Mouse (Mus musculus) ES-Bruce4 (cell line): ENCODE measurements around the gene Kcnip3. TPM values are rescaled to one million over a fixed set of nuclear protein-coding genes. Genes with fewer than 3 reads are reported as not detected.

Experiments used
- H3K27ac ChIP-seq: 2 replicates; pipeline ENCODE4 v1.5.1; 2012; ENCODE audit warnings: low read length, inconsistent platforms; ENCODE audit not compliant: insufficient read depth
- H3K27me3 ChIP-seq: 2 replicates; pipeline ENCODE4 v1.6.1; 2012; ENCODE audit warnings: mild to moderate bottlenecking, low read length, inconsistent platforms; ENCODE audit not compliant: control insufficient read depth, poor library complexity, insufficient read depth, severe bottlenecking
- H3K36me3 ChIP-seq: 2 replicates; pipeline ENCODE4 v1.6.1; 2012; ENCODE audit warnings: inconsistent platforms, mild to moderate bottlenecking, low read length, moderate library complexity; ENCODE audit not compliant: control insufficient read depth, poor library complexity, insufficient read depth, severe bottlenecking
- H3K4me1 ChIP-seq: one replicate; pipeline ENCODE4 v1.8.1; 2011; ENCODE audit warnings: low read length; ENCODE audit not compliant: control insufficient read depth, insufficient read depth
- H3K4me3 ChIP-seq: 2 replicates; pipeline ENCODE4 v1.5.1; 2011; ENCODE audit warnings: low read depth, mild to moderate bottlenecking, low read length
- H3K9ac ChIP-seq: 2 replicates; pipeline ENCODE4 v1.6.1; 2012; ENCODE audit warnings: low read depth, mild to moderate bottlenecking, inconsistent platforms; ENCODE audit not compliant: poor library complexity, severe bottlenecking
- H3K9me3 ChIP-seq: replicated peaks from 2 replicates; pipeline ENCODE4 v1.6.1; 2012; ENCODE audit warnings: mild to moderate bottlenecking, low read length, inconsistent platforms; ENCODE audit not compliant: control insufficient read depth, poor library complexity, insufficient read depth, severe bottlenecking
- CTCF ChIP-seq: IDR thresholded peaks from one replicate; pipeline ENCODE4 v1.8.1; 2011; ENCODE audit warnings: low read depth, low read length
- EP300 ChIP-seq: IDR thresholded peaks from 2 replicates; pipeline ENCODE4 v1.6.1; 2011; ENCODE audit warnings: low read depth, low read length; ENCODE audit not compliant: insufficient read depth
- POLR2A ChIP-seq: IDR thresholded peaks from one replicate; pipeline ENCODE4 v1.8.1; 2011; ENCODE audit warnings: low read length; ENCODE audit not compliant: insufficient read depth
- polyA plus RNA-seq: library from polyadenylated mRNA; stranded (reverse); fragments of >200 nt; gene quantifications from 2 replicates; pipeline ENCODE4 v1.2.4, GENCODE M21; 2011; ENCODE audit warnings: low read depth; ENCODE audit not compliant: missing spikeins, insufficient read depth, insufficient read length

Kcnip3 gene
- polyA plus RNA-seq, 1 experiment, result 2.8 TPM

- Histone ChIP-seq H3K36me3 (no peaks in the 10 kb centered on the region), H3K4me3 (no peak overlapping the region), H3K27me3 (no peaks in the 10 kb centered on the region), H3K27ac (no peak overlapping the region), H3K9me3 (no peaks in the 10 kb centered on the region), H3K9ac (no peak overlapping the region), H3K4me1 (no peaks in the 10 kb centered on the region)
- TF ChIP-seq EP300, result no peak
- TF ChIP-seq CTCF, result no peak
- no peak for TF ChIP-seq POLR2A
These were observed 50.6 kb downstream of the Kcnip3 start for GRCm38 (mm10) chr2:127471281-127471680.

GRCm38 (mm10) chr2:127470661-127471060, 51.2 kb downstream of the Kcnip3 start:
- TF ChIP-seq POLR2A (no peak), EP300 (no peak), CTCF (no peak)
- Histone ChIP-seq H3K9ac (no peak overlapping the region), H3K9me3 (no peaks in the 10 kb centered on the region), H3K4me3 (no peak overlapping the region), H3K36me3 (no peaks in the 10 kb centered on the region), H3K4me1 (no peaks in the 10 kb centered on the region), H3K27me3 (no peaks in the 10 kb centered on the region), H3K27ac (no peak overlapping the region)

- no peaks in the 10 kb centered on the region for H3K27me3 ChIP-seq
- TF ChIP-seq CTCF (no peak), POLR2A (no peak), EP300 (no peak)
- H3K9me3 ChIP-seq, result no peaks in the 10 kb centered on the region
- H3K4me3 ChIP-seq, result no peak overlapping the region
- H3K36me3 ChIP-seq, result no peaks in the 10 kb centered on the region
- no peak overlapping the region for H3K9ac ChIP-seq
- H3K4me1 ChIP-seq, result no peaks in the 10 kb centered on the region
- H3K27ac ChIP-seq, result no peak overlapping the region
These were observed 51.7 kb downstream of the Kcnip3 start for GRCm38 (mm10) chr2:127470183-127470582.

- TF ChIP-seq CTCF (peak; percentile 93), POLR2A (no peak)
- H3K36me3 ChIP-seq, result no peaks in the 10 kb centered on the region
- H3K9ac ChIP-seq, result no peak overlapping the region
- H3K4me1 ChIP-seq, result no peaks in the 10 kb centered on the region
- H3K27ac ChIP-seq, result no peak overlapping the region
- no peaks in the 10 kb centered on the region for H3K9me3 ChIP-seq
- H3K4me3 ChIP-seq, result no peak overlapping the region
- H3K27me3 ChIP-seq, result no peaks in the 10 kb centered on the region
These were observed 59.6 kb downstream of the Kcnip3 start for GRCm38 (mm10) chr2:127462314-127462713.

GRCm38 (mm10) chr2:127461351-127461750, 60.5 kb downstream of the Kcnip3 start:
- Histone ChIP-seq H3K4me3 (no peak overlapping the region), H3K27me3 (no peaks in the 10 kb centered on the region), H3K27ac (no peak overlapping the region), H3K9me3 (no peaks in the 10 kb centered on the region), H3K4me1 (no peaks in the 10 kb centered on the region), H3K9ac (no peak overlapping the region), H3K36me3 (no peaks in the 10 kb centered on the region)
- no peak for TF ChIP-seq POLR2A
- TF ChIP-seq CTCF, result no peak
- no peak for TF ChIP-seq EP300

GRCm38 (mm10) chr2:127459341-127459740, 62.6 kb downstream of the Kcnip3 start:
- Histone ChIP-seq H3K4me3 (no peak overlapping the region), H3K36me3 (no peaks in the 10 kb centered on the region), H3K9me3 (no peaks in the 10 kb centered on the region), H3K4me1 (no peaks in the 10 kb centered on the region), H3K27ac (no peak overlapping the region), H3K9ac (no peak overlapping the region), H3K27me3 (no peaks in the 10 kb centered on the region)
- no peak for TF ChIP-seq CTCF
- TF ChIP-seq POLR2A, result no peak

GRCm38 (mm10) chr2:127453764-127454163, 68.1 kb downstream of the Kcnip3 start:
- Histone ChIP-seq H3K9ac (no peak overlapping the region), H3K36me3 (no peaks in the 10 kb centered on the region), H3K4me3 (no peak overlapping the region), H3K27me3 (no peaks in the 10 kb centered on the region), H3K4me1 (peaks cover 3% of the 10 kb centered on the region), H3K27ac (no peak overlapping the region), H3K9me3 (no peaks in the 10 kb centered on the region)
- TF ChIP-seq POLR2A (no peak), EP300 (no peak), CTCF (peak; percentile 81)
